Mouse (Mus musculus): ENCODE measurements at regions not wholly inside any gene's neighbourhood (a gene's known extent, or its start where the extent isn't known, plus 50 kb on each side); places are given as distances from the start of the nearest gene placed in this dataset.

- DNase-seq (ENCODE audit: low spot score in 2 of 2) = no peak
Measured at GRCm38 (mm10) chr15:42768396-42768795, 2634.2 kb downstream of the 9330182O14Rik start.

- DNase-seq (ENCODE audit: low spot score in 2 of 2) = no peak
Measured at GRCm38 (mm10) chr15:42779903-42780302, 2645.7 kb downstream of the 9330182O14Rik start.

GRCm38 (mm10) chr15:42801217-42801616, 2667.1 kb downstream of the 9330182O14Rik start:
- DNase-seq (ENCODE audit: low spot score in 2 of 2) = no peak

- no peak for DNase-seq (ENCODE audit: low spot score in 2 of 2)
Measured at GRCm38 (mm10) chr15:42810871-42811490, 2676.8 kb downstream of the 9330182O14Rik start.

- no peak for DNase-seq (ENCODE audit: low spot score in 2 of 2)
Measured at GRCm38 (mm10) chr15:42815026-42815724, 2681.0 kb downstream of the 9330182O14Rik start.

GRCm38 (mm10) chr15:42838839-42839238, 2704.7 kb downstream of the 9330182O14Rik start:
- DNase-seq (ENCODE audit: low spot score in 2 of 2) = no peak

- DNase-seq (ENCODE audit: low spot score in 2 of 2) = no peak
Measured at GRCm38 (mm10) chr15:42850003-42850402, 2715.8 kb downstream of the 9330182O14Rik start.

GRCm38 (mm10) chr15:42872491-42872890, 2738.3 kb downstream of the 9330182O14Rik start:
- no peak for DNase-seq (ENCODE audit: low spot score in 2 of 2)

GRCm38 (mm10) chr15:42894611-42895010, 2760.4 kb downstream of the 9330182O14Rik start:
- no peak for DNase-seq (ENCODE audit: low spot score in 2 of 2)

- DNase-seq (ENCODE audit: low spot score in 2 of 2) = no peak
Measured at GRCm38 (mm10) chr15:42900056-42900455, 2765.9 kb downstream of the 9330182O14Rik start.

GRCm38 (mm10) chr15:42901782-42902181, 2767.6 kb downstream of the 9330182O14Rik start:
- DNase-seq (ENCODE audit: low spot score in 2 of 2) = no peak

GRCm38 (mm10) chr15:42911357-42911756, 2777.2 kb downstream of the 9330182O14Rik start:
- no peak for DNase-seq (ENCODE audit: low spot score in 2 of 2)

GRCm38 (mm10) chr15:42912880-42913279, 2778.7 kb downstream of the 9330182O14Rik start:
- DNase-seq (ENCODE audit: low spot score in 2 of 2) = no peak

- DNase-seq (ENCODE audit: low spot score in 2 of 2) = no peak
Measured at GRCm38 (mm10) chr15:42913285-42913684, 2779.1 kb downstream of the 9330182O14Rik start.

- DNase-seq (ENCODE audit: low spot score in 2 of 2) = peak; percentile 6 to 48
Measured at GRCm38 (mm10) chr15:42914099-42914498, 2779.9 kb downstream of the 9330182O14Rik start.

- DNase-seq (ENCODE audit: low spot score in 2 of 2) = no peak
Measured at GRCm38 (mm10) chr15:42915195-42915594, 2781.0 kb downstream of the 9330182O14Rik start.

- DNase-seq (ENCODE audit: low spot score in 2 of 2) = no peak
Measured at GRCm38 (mm10) chr15:42921618-42922017, 2787.5 kb downstream of the 9330182O14Rik start.

- no peak for DNase-seq (ENCODE audit: low spot score in 2 of 2)
Measured at GRCm38 (mm10) chr15:42928331-42928730, 2794.2 kb downstream of the 9330182O14Rik start.

- no peak for DNase-seq (ENCODE audit: low spot score in 2 of 2)
Measured at GRCm38 (mm10) chr15:42944610-42945009, 2810.4 kb downstream of the 9330182O14Rik start.

GRCm38 (mm10) chr15:42955167-42955566, 2821.0 kb downstream of the 9330182O14Rik start:
- no peak for DNase-seq (ENCODE audit: low spot score in 2 of 2)

- DNase-seq (ENCODE audit: low spot score in 2 of 2) = peak; percentile 8 to 34
Measured at GRCm38 (mm10) chr15:42962747-42963338, 2828.7 kb downstream of the 9330182O14Rik start.

GRCm38 (mm10) chr15:42965314-42965713, 2831.1 kb downstream of the 9330182O14Rik start:
- no peak for DNase-seq (ENCODE audit: low spot score in 2 of 2)
